Mouse (Mus musculus): ENCODE results near the gene Sv2a. TPM values are rescaled to one million over a fixed set of nuclear protein-coding genes. Genes with fewer than 3 reads are reported as not detected.

Sv2a gene
- polyA plus RNA-seq, 1 experiment from 2014 or later, result 3.5 TPM

DNA sequence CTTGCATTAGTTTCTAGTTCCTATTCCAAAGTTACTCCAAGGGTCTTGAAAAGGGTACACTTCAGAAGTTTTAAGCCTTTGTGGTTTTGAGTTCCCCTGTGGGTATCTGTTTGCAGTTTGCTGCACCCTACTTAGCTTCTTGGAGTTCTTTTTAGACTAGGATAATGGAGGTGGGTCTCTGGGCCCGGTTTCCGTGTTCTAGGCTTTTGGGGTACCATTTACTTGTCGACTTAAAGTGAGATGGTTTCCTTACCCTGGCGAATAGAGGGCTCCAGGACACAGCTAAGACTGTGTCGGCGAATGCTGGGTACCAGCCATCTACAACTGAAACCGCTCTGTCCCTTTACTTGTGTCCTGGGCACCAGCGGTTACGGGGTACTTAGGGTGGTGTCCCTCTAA is 40.7 kb downstream of the Sv2a start:
- 12% methylated on average over 9 of the region's 9 CpGs for WGBS
- H3K9ac ChIP-seq (ENCODE audit: low read depth, low read length), result peak overlapping the region; percentile 26; the same call in 1 of the 2 replicates

DNA sequence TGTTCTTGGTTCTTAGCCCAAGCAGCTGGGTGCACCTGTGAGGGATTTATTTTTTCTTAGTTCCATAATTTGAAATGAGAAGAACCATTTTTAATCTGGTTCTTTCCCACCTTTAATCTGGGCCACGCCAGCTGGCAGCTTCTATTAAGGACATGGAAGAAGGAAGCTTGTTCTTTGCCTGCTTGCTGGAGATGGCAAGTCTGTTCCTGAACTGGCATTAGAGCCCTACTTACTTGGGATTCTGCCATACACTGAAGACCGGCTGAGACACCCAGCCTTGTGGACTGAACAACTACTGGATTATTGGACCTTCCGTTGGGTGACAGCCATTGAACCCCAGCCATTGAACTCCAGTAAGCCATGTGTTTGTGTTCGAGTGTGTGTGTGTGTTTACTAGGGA is 41.8 kb downstream of the Sv2a start:
- ATAC-seq, result no peak
- WGBS, result 91% methylated on average over 4 of the region's 4 CpGs
- Histone ChIP-seq H3K9me3 (ENCODE audit: control insufficient read depth) (no peaks in the 10 kb centered on the region), H3K4me2 (replicated peaks; ENCODE audit: low read depth) (no peak overlapping the region; the same call in 1 of the 2 replicates), H3K4me3 (ENCODE audit: low read depth, low read length) (no peak overlapping the region), H3K9ac (ENCODE audit: low read depth, low read length) (no peak overlapping the region), H3K27ac (ENCODE audit: low read depth, low read length) (no peak overlapping the region), H3K4me1 (replicated peaks; ENCODE audit: control insufficient read depth, insufficient read depth, low read length) (peaks cover 3% of the 10 kb centered on the region; the same call in 1 of the 2 replicates), H3K27me3 (replicated peaks; ENCODE audit: control insufficient read depth, insufficient read depth, low read length) (no peaks in the 10 kb centered on the region), H3K36me3 (ENCODE audit: control insufficient read depth, insufficient read depth) (no peaks in the 10 kb centered on the region)
- TF ChIP-seq CTCF (IDR thresholded peaks at IDR 0.05; ENCODE audit: low read depth), result no peak

More for the DNA sequence above, 40.7 kb downstream of the Sv2a start:
- ATAC-seq, result no peak
- Histone ChIP-seq H3K4me3 (ENCODE audit: low read depth, low read length) (peak overlapping the region; percentile 59), H3K9me3 (ENCODE audit: control insufficient read depth) (no peaks in the 10 kb centered on the region), H3K4me2 (replicated peaks; ENCODE audit: low read depth) (peak overlapping the region; percentile 76), H3K27me3 (replicated peaks; ENCODE audit: control insufficient read depth, insufficient read depth, low read length) (no peaks in the 10 kb centered on the region), H3K27ac (ENCODE audit: low read depth, low read length) (peak overlapping the region; percentile 92), H3K36me3 (ENCODE audit: control insufficient read depth, insufficient read depth) (no peaks in the 10 kb centered on the region), H3K4me1 (replicated peaks; ENCODE audit: control insufficient read depth, insufficient read depth, low read length) (peaks cover 3% of the 10 kb centered on the region; the same call in 1 of the 2 replicates)
- TF ChIP-seq CTCF (IDR thresholded peaks at IDR 0.05; ENCODE audit: low read depth), result no peak

- Histone ChIP-seq H3K4me2 (replicated peaks; ENCODE audit: low read depth) (no peak overlapping the region), H3K9ac (ENCODE audit: low read depth, low read length) (no peak overlapping the region), H3K27me3 (replicated peaks; ENCODE audit: control insufficient read depth, insufficient read depth, low read length) (no peaks in the 10 kb centered on the region), H3K36me3 (ENCODE audit: control insufficient read depth, insufficient read depth) (no peaks in the 10 kb centered on the region), H3K27ac (ENCODE audit: low read depth, low read length) (no peak overlapping the region), H3K4me1 (replicated peaks; ENCODE audit: control insufficient read depth, insufficient read depth, low read length) (peaks cover 3% of the 10 kb centered on the region; the same call in 1 of the 2 replicates), H3K4me3 (ENCODE audit: low read depth, low read length) (no peak overlapping the region), H3K9me3 (ENCODE audit: control insufficient read depth) (no peaks in the 10 kb centered on the region)
- WGBS, result 37% methylated on average over 2 of the region's 2 CpGs
- no peak for TF ChIP-seq CTCF (IDR thresholded peaks at IDR 0.05; ENCODE audit: low read depth)
- no peak for ATAC-seq
Observed at GRCm38 (mm10) chr3:96225421-96225820, 44.5 kb downstream of the Sv2a start.

DNA sequence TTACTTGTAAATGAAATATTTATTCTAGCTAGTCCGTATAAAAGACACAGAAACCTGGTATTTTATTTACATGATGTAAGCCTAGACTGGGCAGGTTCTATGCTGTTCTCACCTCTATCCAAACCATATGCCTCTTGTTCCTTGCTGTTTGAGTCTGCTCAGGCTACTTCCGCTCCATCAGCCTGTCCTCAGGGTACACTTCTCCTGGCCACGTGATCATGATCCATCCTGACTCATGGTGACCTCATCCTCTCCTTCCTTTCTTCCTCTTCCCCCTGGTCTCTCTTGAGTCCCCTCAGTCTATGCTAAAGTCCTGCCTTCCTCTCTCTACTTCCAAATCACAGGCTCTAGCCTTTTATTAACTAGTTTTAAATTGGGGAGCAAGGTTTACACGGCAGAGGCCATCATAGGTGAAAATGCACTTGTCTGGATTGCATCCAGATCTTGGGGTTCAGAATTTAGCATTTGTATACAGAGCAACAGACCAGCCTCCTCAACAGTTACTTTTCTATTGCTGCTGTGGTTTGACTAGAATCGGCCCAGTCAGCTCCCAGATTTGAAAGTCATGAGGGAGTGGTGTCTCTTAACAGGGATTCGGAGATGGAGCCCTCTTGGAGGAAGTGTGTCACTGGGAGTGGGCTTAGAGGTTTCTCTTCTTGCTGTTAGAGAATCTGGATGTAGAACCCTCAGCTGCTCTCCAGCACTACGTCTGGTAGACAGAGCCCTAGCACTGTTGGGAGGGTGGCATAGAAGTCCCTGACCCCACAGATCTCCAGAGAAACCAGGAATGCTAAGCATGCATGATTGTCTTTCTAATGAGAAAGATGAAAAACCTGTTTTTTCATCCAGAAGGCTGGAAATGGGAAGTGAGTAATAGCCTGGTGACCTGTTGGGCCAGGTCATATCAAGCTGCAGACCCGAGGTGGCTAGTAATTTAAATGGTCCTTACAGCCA is 46.0 kb downstream of the Sv2a start:
- Histone ChIP-seq H3K9me3 (ENCODE audit: control insufficient read depth) (no peaks in the 10 kb centered on the region), H3K4me1 (replicated peaks; ENCODE audit: control insufficient read depth, insufficient read depth, low read length) (peaks cover 3% of the 10 kb centered on the region; the same call in 1 of the 2 replicates), H3K4me2 (replicated peaks; ENCODE audit: low read depth) (no peak overlapping the region), H3K4me3 (ENCODE audit: low read depth, low read length) (no peak overlapping the region), H3K9ac (ENCODE audit: low read depth, low read length) (no peak overlapping the region), H3K27ac (ENCODE audit: low read depth, low read length) (no peak overlapping the region), H3K36me3 (ENCODE audit: control insufficient read depth, insufficient read depth) (no peaks in the 10 kb centered on the region), H3K27me3 (replicated peaks; ENCODE audit: control insufficient read depth, insufficient read depth, low read length) (no peaks in the 10 kb centered on the region)
- WGBS, result 53% methylated on average over 8 of the region's 8 CpGs
- no peak for TF ChIP-seq CTCF (IDR thresholded peaks at IDR 0.05; ENCODE audit: low read depth)
- ATAC-seq, result 0 out of 2 replicates have a peak, but pooled peaks have one; percentile 9

- ATAC-seq, result no peak
- no peaks in the 10 kb centered on the region for H3K36me3 ChIP-seq (ENCODE audit: control insufficient read depth, insufficient read depth)
- H3K4me3 ChIP-seq (ENCODE audit: low read depth, low read length), result no peak overlapping the region
- H3K9ac ChIP-seq (ENCODE audit: low read depth, low read length), result no peak overlapping the region
- TF ChIP-seq CTCF (IDR thresholded peaks at IDR 0.05; ENCODE audit: low read depth), result no peak
- WGBS, result 47% methylated on average over 2 of the region's 2 CpGs
- H3K9me3 ChIP-seq (ENCODE audit: control insufficient read depth), result no peaks in the 10 kb centered on the region
- H3K4me2 ChIP-seq (replicated peaks; ENCODE audit: low read depth), result no peak overlapping the region
- H3K4me1 ChIP-seq (replicated peaks; ENCODE audit: control insufficient read depth, insufficient read depth, low read length), result peaks cover 3% of the 10 kb centered on the region; the same call in 1 of the 2 replicates
- no peaks in the 10 kb centered on the region for H3K27me3 ChIP-seq (replicated peaks; ENCODE audit: control insufficient read depth, insufficient read depth, low read length)
- H3K27ac ChIP-seq (ENCODE audit: low read depth, low read length), result no peak overlapping the region
Observed at GRCm38 (mm10) chr3:96228828-96229227, 47.9 kb downstream of the Sv2a start.

DNA sequence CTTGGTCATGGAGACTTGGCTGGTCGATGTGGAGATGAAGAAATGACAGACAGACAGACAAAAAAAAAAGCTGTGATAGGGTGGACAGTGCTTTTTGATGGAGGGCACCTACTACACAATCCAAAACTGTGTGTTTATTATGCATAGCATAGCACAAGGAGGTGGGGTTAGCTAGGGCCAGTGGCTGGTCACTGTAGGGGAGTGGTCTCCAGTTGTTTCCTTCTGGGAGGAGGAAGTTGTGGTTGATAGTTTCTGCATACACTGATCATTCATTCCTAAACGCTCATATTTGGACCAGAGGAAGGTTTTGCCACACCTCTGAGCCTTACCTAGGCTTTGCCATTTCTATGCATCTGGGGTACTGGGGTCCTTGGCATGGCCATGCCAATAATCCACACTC is 49.5 kb downstream of the Sv2a start:
- Histone ChIP-seq H3K9ac (ENCODE audit: low read depth, low read length) (no peak overlapping the region), H3K9me3 (ENCODE audit: control insufficient read depth) (no peaks in the 10 kb centered on the region), H3K4me2 (replicated peaks; ENCODE audit: low read depth) (no peak overlapping the region), H3K36me3 (ENCODE audit: control insufficient read depth, insufficient read depth) (no peaks in the 10 kb centered on the region), H3K27ac (ENCODE audit: low read depth, low read length) (no peak overlapping the region), H3K4me3 (ENCODE audit: low read depth, low read length) (no peak overlapping the region), H3K4me1 (replicated peaks; ENCODE audit: control insufficient read depth, insufficient read depth, low read length) (no peaks in the 10 kb centered on the region), H3K27me3 (replicated peaks; ENCODE audit: control insufficient read depth, insufficient read depth, low read length) (no peaks in the 10 kb centered on the region)
- WGBS, result 55% methylated on average over 2 of the region's 2 CpGs
- no peak for TF ChIP-seq CTCF (IDR thresholded peaks at IDR 0.05; ENCODE audit: low read depth)
- no peak for ATAC-seq
